Mouse (Mus musculus) kidney, adult 8-10 months (tissue): ENCODE results near the gene Ddx10.
"Not testable (repeated sequence)": the region's sequence is repeated elsewhere in the genome, so short reads cannot be mapped to it uniquely, and the experiment has no call there.

Experiments used
- DNase-seq, 2 experiments: peaks; one replicate each; pipeline ENCODE4 v3.0.0; 2022

The Ddx10 gene

DNA sequence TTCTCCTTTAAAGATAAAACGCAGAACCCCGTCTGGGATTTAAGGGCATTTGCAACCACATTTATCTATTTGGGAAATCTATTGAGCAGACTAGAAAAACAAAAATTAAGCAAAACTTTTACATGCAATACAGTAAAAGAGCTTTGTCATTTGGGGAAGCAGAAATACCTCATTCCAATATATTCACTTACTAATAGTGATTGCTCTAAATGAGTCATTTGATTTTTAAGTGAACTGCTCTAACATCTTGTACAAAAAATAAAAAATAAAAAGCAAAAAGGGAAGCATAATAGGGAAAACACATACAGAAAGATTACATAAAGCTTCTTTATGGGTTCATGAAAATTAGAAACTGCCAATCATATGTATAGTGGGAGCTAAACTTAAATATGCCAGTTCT is 104.3 kb downstream of the Ddx10 start:
- no peak for DNase-seq

DNA sequence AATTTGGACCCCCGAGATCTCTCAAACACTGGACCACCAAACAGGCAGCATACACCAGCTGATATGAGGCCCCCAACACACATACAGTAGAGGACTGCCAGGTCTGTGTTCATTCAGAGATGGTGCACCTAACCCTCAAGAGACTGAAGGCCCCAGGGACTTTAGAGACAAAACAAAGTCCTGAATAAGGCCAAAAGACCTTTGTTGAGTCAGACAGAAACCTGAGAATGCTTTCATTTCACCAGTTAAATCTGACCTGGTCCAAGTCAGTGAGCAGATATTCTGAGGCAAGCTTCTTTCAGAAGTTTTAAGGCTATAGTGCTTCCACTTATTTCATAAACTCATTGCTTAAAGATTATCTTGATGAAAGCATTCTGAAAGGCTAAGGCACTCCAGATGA is 105.4 kb downstream of the Ddx10 start:
- not testable (repeated sequence) for DNase-seq

DNA sequence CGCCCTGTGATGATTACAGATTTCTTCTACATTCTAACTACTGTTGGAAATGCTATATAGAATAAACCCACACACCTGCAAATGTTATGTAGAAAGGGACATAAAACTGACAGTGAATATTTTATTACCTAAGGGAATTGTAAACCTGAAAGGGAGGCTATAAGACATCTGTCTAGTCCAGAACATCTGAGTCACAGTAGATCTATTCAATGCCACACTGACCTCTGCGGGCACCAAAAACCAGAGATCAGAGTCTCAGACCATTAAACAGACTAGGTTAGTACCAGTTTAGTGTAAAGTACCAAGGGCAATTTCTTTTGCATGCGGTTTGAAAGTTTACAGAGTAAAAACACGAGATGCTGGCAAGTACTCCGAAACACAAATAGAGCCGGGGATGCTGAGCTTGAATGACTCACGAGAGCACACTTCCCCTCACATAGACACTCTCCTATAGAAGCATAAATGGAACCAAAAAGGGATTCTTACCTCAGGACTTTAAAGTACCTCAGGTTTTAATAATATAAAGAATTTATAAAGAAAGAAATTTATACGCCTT is 107.2 kb downstream of the Ddx10 start:
- DNase-seq, result peak; percentile 9 to 38

DNA sequence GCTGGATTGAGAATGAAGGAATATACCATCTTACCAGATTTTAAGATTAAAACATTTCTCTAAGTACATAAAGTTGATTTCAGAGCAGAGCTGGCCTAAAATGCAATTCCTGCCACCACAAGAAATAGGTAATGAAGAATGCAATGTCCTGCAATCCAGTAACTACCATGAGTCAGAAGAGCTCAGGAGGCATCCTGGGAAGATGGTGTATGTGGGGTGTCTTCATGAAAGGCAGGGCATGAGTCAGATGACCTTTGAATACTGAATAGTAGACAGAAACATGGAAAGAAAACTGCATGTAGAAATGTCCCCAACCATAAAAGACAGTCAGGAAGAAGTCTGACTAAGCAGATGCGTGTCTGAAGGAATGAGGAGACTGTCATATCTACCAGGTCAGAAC is 115.0 kb downstream of the Ddx10 start:
- no peak for DNase-seq

DNA sequence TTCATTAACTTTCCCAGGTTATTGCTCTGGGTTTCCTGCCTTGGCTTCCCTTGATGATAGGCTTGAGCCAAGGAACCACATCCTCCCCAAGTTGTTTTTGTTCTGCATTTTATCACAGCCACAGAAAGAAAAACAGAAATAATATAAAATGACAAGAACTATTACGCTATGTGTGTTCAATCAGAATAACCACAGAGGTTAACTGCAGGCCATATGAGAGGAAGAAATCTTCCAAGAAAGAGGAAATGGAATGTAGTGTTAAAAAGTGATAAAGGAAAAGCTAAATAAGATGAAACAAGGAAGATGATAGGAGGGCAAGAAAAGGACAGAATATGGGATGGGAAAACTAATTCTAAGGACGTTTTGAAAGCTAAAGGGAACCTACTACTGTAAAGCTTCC is 117.4 kb downstream of the Ddx10 start:
- no peak for DNase-seq

DNA sequence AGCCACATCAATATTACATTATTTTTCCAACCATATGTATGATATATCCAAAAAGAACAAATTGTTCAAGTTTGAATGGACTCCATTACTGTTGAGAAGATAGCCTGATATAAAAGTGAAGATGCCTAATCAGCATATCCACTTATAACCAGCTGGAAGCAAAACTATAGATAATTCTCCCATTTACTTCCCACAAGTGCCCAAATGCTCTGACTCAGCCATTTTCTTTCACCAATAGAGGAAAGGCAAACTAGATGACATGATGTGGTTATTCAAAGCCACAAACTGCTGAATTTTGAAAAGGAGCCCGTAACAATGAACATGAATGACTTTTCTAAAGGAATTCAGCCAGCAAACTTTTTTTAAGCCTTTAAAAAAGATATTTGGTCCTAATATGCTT is 146.8 kb downstream of the Ddx10 start:
- no peak for DNase-seq

DNA sequence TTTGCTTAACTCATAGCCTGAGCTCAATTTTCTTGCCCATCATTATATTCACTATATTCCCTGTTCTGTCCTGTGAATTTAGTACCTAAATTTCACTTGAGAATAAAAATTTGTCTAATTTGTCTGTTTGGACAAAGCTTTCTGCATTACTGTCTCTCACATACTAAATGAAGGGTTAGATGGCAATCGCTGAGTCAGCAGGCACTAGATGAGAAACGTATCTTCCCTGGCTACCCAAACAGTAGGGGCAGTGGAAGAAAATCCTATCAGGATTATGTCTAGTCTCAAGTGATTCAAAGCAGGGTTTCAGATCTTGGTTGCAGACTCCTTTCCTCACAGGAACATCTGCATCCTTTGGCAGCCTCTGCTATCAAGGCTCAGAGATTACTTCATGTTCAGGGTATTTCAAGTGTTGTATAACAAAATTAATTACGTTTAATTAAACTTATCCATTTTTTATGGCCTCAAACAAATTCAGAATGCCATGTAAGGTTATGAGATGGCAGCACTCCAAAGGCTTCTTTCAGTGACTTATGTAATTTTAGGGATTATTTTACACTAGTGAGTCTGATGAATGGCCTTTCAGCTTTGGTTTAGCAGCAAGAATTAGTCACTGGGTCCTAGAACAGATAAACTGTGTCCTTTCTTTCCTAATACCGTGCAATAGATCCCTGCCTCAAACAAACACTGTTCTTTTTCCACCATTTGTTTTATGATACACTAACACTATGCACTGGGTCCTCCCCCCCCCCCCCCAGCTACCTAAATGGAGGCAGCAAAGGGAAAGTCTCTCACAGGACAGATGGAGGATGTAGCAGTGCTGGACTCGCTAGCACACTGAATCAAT is 152.3 kb downstream of the Ddx10 start:
- no peak for DNase-seq

DNA sequence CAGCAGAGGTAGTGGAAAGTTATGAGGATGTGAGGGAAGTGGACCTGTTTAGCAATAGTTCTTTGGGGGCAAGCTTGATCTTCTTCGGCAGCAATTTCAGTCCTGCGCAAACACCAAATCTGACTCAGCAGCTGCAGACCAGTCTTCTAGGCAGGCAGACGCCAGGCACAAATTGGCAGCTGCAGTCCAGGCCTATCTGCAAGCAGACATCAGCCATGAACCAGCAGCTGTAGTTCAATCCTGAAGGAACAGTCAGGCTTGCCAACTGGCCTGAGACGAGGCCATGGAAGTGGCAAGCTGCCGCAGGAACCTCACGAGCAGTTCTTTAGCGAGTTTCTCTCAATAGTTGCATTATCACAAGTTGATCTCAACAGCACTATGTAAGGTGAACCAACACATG is 153.3 kb downstream of the Ddx10 start:
- DNase-seq, result no peak

DNA sequence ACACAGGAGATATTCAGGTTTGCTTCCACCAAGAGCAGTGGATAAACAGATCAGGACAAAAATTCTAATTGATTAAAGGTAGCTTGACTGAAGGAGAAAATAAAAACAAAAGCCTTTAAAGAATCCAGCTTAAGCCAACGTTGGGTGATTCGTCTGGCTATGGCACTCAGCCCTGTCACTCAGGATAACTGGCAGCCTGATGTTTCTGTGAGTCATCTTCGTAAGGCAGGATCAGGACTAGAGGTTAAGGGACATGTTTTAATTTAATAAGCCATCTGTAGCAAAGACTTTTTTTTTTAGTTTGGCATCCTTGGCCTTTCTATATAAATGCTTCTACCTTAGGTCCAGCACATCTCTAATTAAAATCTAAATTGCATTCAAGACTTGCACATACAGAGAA is 170.2 kb downstream of the Ddx10 start:
- no peak for DNase-seq

DNA sequence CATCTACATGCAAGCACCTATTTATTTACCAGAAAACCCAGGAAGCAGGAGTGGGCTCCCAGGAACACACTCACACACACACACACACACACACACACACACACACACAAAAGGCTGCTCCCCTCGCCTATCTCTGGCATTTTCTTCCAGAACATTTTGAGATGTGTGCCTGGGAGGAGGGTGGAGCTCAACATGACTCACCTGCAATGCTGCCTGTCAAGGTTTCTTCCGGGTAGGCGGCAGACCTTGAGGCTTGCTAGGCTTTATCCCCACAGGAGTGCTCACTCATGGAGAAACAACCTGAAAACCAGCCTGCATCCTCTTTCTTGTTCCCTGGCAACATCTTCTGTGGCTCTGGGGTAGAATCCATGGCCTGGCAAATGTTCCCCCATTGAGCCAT is 171.9 kb downstream of the Ddx10 start:
- DNase-seq, result no peak

DNA sequence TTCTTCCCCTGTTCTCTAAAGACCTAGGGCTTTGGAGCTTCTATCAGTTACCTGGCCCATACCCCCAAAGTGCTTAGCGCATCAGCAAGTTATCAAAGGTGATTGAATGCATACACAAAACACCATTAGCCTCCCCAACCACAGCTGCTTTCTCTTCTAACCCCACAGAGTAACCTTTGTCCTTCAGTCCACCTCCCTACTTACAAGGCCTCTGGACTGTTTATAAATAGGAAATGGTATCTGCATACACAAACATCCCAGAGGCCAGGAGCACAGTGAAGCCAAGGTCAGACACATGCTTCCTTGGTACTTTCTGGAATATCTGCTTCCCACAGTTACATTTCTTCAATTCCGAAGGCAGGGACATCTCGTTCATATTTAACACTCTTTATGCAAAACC is 173.4 kb downstream of the Ddx10 start:
- peak in 1 of 2 experiments; percentile 15 for DNase-seq

DNA sequence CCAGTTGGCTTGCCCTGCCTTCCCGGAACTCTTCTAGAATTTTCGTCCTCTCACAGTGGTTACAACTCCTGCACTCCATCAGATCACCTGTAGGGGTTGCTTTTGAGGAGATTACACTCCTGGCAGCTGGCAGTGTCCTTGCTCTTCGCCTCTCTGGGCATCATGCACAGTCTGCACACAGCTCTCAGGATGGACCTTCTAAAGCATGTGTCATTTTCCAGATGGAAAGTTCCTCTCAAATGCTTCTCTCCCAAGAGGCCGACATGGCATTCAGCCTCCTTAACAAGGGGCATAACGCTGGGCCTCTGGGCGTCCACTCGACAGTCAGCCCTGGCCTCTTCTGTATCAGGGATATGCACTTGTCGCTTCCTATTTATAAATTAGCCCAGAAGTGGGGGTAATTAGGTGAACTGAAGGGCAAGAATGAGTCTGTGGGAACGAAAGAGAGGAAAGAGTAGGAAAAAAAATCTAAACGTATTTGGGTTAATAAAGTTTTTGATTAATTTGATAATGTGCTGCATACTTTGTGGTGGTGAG is 174.2 kb downstream of the Ddx10 start:
- no peak for DNase-seq

DNA sequence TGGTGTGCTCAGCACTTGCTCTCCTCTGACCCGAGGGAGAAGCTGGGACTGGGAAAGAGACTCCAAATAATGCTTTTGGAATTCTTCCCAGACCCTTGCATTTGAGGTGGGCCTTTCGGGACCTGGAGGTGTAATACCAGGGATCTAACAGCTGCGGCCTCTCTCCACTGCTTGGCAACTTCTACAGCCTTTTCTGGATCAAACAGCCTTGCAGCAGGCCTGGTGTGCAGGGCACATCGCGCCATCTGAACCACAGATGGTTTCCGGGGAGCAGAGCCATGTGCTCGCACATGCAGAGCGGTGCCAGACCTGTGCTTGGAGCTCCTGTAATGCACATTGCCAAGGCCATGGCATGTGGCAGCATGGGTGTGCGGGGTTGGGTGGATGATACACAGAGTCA is 175.8 kb downstream of the Ddx10 start:
- no peak for DNase-seq

DNA sequence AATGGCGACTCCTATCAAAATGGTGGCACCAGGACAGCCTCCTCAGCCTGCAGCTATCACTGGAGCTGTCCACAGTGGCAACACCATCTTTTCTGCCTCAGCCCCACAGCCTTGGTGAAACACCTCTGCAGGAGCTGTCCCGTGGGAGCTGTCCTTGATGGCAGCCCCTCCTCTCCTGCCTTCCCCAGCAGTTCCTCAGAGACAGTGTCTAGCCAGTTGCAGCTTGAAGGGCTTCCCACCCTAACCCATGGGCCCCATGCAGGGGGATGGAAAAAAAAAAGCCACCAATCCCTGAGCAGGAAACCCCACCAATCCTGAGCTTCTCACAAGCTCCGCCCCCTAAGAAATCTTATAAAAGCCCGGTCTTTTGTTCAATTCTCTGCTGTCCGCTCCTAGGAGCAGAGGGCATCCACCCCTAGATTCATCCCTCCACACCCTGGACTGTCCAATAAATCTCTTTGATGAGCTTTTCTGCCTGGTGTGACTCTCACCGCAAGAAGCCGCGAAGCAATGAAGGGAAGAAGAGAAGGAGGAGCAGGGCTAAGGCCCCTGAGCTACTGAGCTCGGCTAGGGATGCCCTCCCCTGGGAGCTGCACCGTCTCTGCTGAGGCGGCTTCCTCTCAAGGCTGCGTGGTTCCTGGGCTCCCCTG is 176.9 kb downstream of the Ddx10 start:
- no peak for DNase-seq

DNA sequence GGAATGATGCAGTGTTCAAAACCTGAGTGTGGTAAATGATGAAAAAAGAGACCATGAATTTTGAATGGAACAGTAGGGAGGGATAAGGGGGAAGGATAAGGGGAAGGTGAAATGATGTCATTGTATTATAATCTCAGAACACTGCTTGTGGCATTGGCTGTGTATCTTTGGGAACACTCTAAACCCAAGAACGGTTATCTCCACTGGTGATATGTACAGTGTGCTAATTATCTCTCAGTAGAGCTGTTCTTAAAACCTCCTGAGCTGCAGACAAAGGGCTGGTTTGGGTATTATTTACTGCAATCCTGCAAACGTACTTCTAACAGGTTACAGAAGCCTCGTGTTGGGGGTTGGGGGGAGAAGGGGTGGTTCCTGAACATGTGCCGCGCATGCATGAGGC is 179.7 kb downstream of the Ddx10 start:
- DNase-seq, result no peak

DNA sequence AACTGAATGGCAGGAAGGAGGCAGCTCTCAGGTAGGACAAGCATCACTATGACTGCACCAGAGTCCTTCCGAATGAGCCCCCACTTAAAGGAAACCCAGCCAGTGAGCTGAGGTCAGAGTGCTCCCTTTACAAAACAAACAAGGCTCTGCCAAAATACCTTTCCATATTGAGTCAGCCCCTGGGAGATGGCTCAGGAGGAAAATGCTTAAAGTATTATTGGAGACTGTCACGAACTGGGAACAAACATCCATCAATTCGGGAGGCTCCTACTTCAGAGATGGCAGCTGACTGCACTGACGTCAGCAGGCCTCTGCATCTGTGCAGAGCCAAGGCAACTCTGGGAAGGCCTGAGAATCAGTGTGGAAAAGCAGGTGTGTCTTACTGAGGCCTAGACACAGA is 181.4 kb downstream of the Ddx10 start:
- peak in 1 of 2 experiments; percentile 18 for DNase-seq

DNA sequence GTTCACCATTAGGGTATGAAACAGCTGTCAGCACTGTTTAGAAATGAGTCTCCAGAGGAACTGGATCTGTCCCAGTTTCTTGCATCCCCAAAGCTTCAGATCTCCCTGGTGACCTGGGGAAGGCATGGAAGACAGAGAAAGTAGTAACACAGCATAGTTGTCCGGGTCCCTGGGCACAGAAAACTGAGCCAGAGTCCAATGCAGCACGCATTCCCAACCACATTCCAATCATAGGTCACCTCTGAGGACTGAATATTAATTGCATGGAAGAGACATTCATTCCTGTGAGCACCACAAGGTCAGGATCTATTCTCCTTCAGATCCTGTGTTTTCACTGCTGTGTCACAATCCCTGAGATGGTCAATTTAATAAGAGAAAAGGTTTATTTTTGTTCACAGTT is 182.8 kb downstream of the Ddx10 start:
- peak in 1 of 2 experiments; percentile 24 for DNase-seq

DNA sequence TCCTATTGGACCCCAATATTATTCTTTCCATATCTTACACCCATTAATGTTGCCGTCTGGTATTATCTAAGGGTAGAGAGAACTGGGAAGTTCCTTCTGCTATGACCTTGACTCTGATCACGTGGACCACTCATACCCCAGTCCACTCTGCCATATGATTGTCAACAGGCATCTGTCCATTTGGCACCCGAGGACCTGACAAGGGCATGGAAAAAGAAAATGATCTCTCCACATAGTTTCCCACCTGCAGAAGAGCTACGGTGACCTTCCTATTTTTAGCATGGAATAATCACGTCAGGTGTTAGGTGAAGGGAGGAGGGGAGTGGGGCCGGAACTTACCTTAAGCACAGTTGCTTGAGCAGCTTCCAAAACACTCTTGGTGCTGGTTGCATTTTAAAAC is 183.3 kb downstream of the Ddx10 start:
- DNase-seq, result peak; percentile 25 to 59

DNA sequence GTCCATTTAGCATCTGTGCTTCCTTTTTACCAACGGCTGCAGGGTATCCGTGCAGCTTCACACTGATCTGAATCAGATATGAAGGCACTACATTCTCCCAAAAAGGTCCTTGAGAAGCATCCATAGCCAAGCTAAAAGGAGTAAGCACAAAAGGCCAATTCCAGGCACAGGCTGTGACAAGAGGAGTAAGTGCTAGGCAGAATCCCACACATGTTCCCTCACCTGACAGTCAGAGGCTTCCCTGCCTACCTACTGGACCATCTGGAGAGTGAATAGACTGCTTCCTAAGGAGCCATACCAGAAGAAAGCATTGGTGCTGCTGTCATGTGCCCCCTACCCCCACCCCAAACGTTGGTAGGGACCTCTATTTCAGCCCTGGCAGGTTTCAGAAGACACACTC is 192.5 kb downstream of the Ddx10 start:
- DNase-seq, result no peak
